Mouse (Mus musculus) embryonic stem cell, embryonic (primary cell): ENCODE data around the gene Cd163.

Experiments used
- CTCF ChIA-PET, 4 experiments: fragments of 300-600 bp in 2 of 4; fragments of 350-600 bp in 2 of 4; sonication (Branson Sonifier 250); formaldehyde crosslinking; loops; one replicate each; lab custom pipeline; 2022; ENCODE audit warnings: inconsistent platforms in 2 of 4; lab: Charles Lee
- POLR2A ChIA-PET, 4 experiments: fragments of 300-600 bp in 2 of 4; fragments of 350-600 bp in 2 of 4; sonication (Branson Sonifier 250); formaldehyde crosslinking; loops; one replicate each; lab custom pipeline; 2022; ENCODE audit warnings: antibody characterized with exemption in 4 of 4, inconsistent platforms in 1 of 4; lab: Charles Lee

The Cd163 gene

GRCm38 (mm10) chr6:124346613-124347012, 42.2 kb downstream of the Cd163 start:
- CTCF ChIA-PET: interaction anchor here in 3 of 4 experiments (0.6 to 1.2 kb wide), 5 partner anchors 12 to 963 kb away, joined by 3 to 4 read pairs (median 3); no protein-coding TSS in a partner anchor
- POLR2A ChIA-PET: interaction anchor here in 1 of 4 experiments (0.9 kb wide), 1 partner anchor 51 kb away, joined by 3 read pairs; no protein-coding TSS in a partner anchor

- POLR2A ChIA-PET: no interaction called here
- CTCF ChIA-PET: interaction anchor here in 1 of 4 experiments (1.0 kb wide), 1 partner anchor 14 kb away, joined by 4 read pairs; no protein-coding TSS in a partner anchor
These were observed 48.8 kb downstream of the Cd163 start for GRCm38 (mm10) chr6:124353246-124353645.

GRCm38 (mm10) chr6:124358953-124359352, 54.5 kb downstream of the Cd163 start:
- ChIA-PET POLR2A (interaction anchor here in 1 of 4 experiments (0.6 kb wide), 1 partner anchor 1992 kb away, joined by 4 read pairs; no protein-coding TSS in a partner anchor), CTCF (interaction anchor here in 1 of 4 experiments (1.3 kb wide), 1 partner anchor 13 kb away, joined by 3 read pairs; no protein-coding TSS in a partner anchor)

- CTCF ChIA-PET: no interaction called here
- POLR2A ChIA-PET: no interaction called here
These were observed 56.1 kb downstream of the Cd163 start for GRCm38 (mm10) chr6:124360549-124360948.

GRCm38 (mm10) chr6:124364328-124364727, 59.9 kb downstream of the Cd163 start:
- ChIA-PET CTCF (no interaction called here), POLR2A (no interaction called here)

GRCm38 (mm10) chr6:124373584-124374206, 69.2 kb downstream of the Cd163 start:
- POLR2A ChIA-PET: no interaction called here
- CTCF ChIA-PET: no interaction called here

GRCm38 (mm10) chr6:124374683-124375082, 70.2 kb downstream of the Cd163 start:
- ChIA-PET CTCF (interaction anchor here in 3 of 4 experiments (0.7 to 1.2 kb wide), 3 partner anchors 9 to 112 kb away, joined by 3 read pairs; partner anchors contain the start of gene Pex5 (in 1 of the 3)), POLR2A (interaction anchor here in 1 of 4 experiments (0.6 kb wide), 1 partner anchor 44 kb away, joined by 3 read pairs; no protein-coding TSS in a partner anchor)

- POLR2A ChIA-PET: no interaction called here
- CTCF ChIA-PET: interaction anchor here in 2 of 4 experiments (0.5 to 1.2 kb wide), 4 partner anchors 28 to 469 kb away, joined by 3 to 5 read pairs (median 3); partner anchors contain the start of gene Pex5 (in 1 of the 2)
These were observed 71.0 kb downstream of the Cd163 start for GRCm38 (mm10) chr6:124375435-124375884.

GRCm38 (mm10) chr6:124376311-124376710, 71.9 kb downstream of the Cd163 start:
- ChIA-PET POLR2A (no interaction called here), CTCF (interaction anchor here in 1 of 4 experiments (1.2 kb wide), 1 partner anchor 114 kb away, joined by 3 read pairs; no protein-coding TSS in a partner anchor)

GRCm38 (mm10) chr6:124377494-124378255, 73.2 kb downstream of the Cd163 start:
- ChIA-PET POLR2A (no interaction called here), CTCF (interaction anchor here in 3 of 4 experiments (0.6 to 1.2 kb wide), 3 partner anchors 30 to 116 kb away, joined by 3 read pairs; no protein-coding TSS in a partner anchor)

GRCm38 (mm10) chr6:124379331-124379730, 74.9 kb downstream of the Cd163 start:
- ChIA-PET CTCF (no interaction called here), POLR2A (no interaction called here)
